Mouse (Mus musculus) embryo, embryonic 11.5 days (tissue): ENCODE results near the gene Cdca3.

Experiments
- DNase-seq: peaks from one replicate; pipeline ENCODE4 v3.0.0-alpha.2; 2012; ENCODE audit warnings: low read depth, low spot score

Cdca3 gene

GRCm38 (mm10) chr6:124831649-124832048 is 2.3 kb downstream of the Cdca3 start:
- DNase-seq = no peak

GRCm38 (mm10) chr6:124834512-124835081 is 5.2 kb downstream of the Cdca3 start:
- no peak for DNase-seq

- no peak for DNase-seq
These were observed 6.2 kb downstream of the Cdca3 start for GRCm38 (mm10) chr6:124835531-124835930.

- DNase-seq = no peak
These were observed 7.1 kb downstream of the Cdca3 start for GRCm38 (mm10) chr6:124836411-124836810.

GRCm38 (mm10) chr6:124839805-124840204 is 10.5 kb downstream of the Cdca3 start:
- no peak for DNase-seq

- no peak for DNase-seq
These were observed 11.2 kb downstream of the Cdca3 start, which contains the start of gene Gnb3 for GRCm38 (mm10) chr6:124840241-124841167. TSS of gene Gnb3 (minus strand) at chr6:124840275.

- DNase-seq = peak; percentile 88
These were observed 18.0 kb downstream of the Cdca3 start for GRCm38 (mm10) chr6:124847305-124847704.

- no peak for DNase-seq
These were observed 21.2 kb downstream of the Cdca3 start for GRCm38 (mm10) chr6:124850535-124850934.

- DNase-seq = no peak
These were observed 25.3 kb downstream of the Cdca3 start for GRCm38 (mm10) chr6:124854647-124855046.

GRCm38 (mm10) chr6:124856321-124856720 is 27.0 kb downstream of the Cdca3 start:
- DNase-seq = peak; percentile 56

- peak; percentile 84 for DNase-seq
These were observed 27.8 kb downstream of the Cdca3 start, which contains the start of gene P3h3 for GRCm38 (mm10) chr6:124856916-124857839. TSS of gene P3h3 (minus strand) at chr6:124857752.

GRCm38 (mm10) chr6:124857840-124858530 is 28.6 kb downstream of the Cdca3 start:
- no peak for DNase-seq

- no peak for DNase-seq
These were observed 29.4 kb downstream of the Cdca3 start for GRCm38 (mm10) chr6:124858561-124859318.

GRCm38 (mm10) chr6:124859725-124860124 is 30.4 kb downstream of the Cdca3 start:
- DNase-seq = peak; percentile 72

GRCm38 (mm10) chr6:124860511-124860910 is 31.2 kb downstream of the Cdca3 start:
- no peak for DNase-seq

GRCm38 (mm10) chr6:124861266-124861665 is 31.9 kb downstream of the Cdca3 start:
- no peak for DNase-seq

- DNase-seq = no peak
These were observed 32.5 kb downstream of the Cdca3 start for GRCm38 (mm10) chr6:124861802-124862201.

- no peak for DNase-seq
These were observed 33.2 kb downstream of the Cdca3 start for GRCm38 (mm10) chr6:124862406-124863124.

GRCm38 (mm10) chr6:124863125-124863657 is 33.8 kb downstream of the Cdca3 start:
- no peak for DNase-seq
